Mouse (Mus musculus): ENCODE results near the gene Creb3l2. TPM values are rescaled to one million over a fixed set of nuclear protein-coding genes. Genes with fewer than 3 reads are reported as not detected.

The Creb3l2 gene
- total RNA-seq, 2 experiments from 2014 or later = 6.7 to 8.1 TPM

DNA sequence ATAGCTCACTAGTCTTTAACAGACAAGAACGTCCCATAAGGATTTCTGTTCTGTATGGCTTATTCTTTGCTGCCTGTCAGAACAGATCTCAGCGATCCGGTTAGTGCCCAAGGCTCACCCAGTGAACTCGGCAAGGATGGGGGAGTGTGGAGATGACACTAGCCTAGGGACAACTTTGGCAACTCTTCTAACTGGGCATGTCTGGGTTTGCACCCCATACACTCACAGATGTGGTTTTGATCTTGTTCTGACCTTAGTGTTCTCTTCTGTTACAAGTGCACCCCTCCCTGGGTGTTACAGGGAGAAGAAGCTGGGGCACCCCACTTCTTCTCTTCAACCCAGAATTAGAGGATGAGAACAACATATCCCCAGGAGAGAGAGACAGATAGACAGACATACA, 143.0 kb downstream of the Creb3l2 start:
- DNase-seq (ENCODE audit: low spot score in 2 of 2) = no peak
- intact Hi-C loops (cut with DNase I) = loop anchor here (2.0 kb wide), 1 partner anchor 56 kb away; no protein-coding TSS in a partner anchor

DNA sequence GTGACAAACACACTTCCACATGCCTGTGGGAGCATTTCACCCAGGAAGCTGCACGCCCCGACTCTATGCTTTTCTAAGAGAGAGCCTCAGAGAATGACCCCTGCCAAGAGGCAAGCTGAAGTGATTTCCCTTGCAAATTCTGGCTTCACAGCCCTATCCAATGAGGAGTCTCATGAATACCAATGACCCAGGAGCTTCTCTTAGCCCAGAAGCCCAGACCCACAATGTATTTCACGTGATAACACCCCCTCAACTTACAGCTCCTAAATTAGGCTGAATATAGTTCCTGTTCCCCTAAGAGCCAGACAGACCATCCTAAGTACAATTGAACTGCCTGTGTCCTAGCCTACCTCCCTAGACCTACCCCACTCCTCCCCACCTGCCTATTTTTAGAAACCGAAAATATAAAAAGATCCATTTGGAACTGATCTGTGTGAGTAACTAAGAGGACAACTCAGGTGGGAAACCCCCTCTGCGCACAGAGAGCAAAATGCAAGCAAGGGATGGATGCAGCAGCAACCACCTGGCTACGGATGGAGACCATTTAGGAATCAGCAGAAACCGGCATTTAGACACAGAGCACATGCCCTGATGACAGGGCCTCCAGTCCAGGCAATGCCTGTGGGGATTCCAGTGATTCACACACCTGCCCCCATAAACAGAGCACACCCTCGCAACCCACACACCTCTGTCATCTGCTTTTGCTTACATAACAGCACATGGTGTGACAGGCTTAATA, 144.0 kb downstream of the Creb3l2 start:
- DNase-seq (ENCODE audit: low spot score in 2 of 2) = peak in 1 of 2 experiments; percentile 35
- intact Hi-C loops (cut with DNase I) = loop anchor here (2.0 kb wide), 1 partner anchor 55 kb away; no protein-coding TSS in a partner anchor

DNA sequence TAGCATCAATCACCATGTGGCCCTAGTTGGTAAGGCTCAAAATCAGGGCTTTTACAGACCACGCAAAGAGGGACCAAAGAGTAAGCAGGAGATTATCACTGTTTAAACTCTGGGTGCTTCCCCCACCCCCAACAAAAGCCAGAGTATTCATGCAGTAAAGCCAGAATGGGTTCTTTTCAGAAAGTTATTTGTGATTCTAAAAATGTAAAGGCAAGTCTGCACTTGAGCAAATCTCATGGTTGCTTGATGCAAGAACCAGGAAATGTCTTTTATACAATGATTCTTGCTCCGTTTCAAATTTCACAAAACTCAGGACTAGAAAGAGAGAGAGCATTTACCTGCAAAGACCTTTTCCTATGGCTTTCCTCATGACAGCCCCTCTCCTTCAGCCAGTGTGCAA, 149.9 kb downstream of the Creb3l2 start:
- intact Hi-C loops (cut with DNase I) = no loop called here
- DNase-seq (ENCODE audit: low spot score in 2 of 2) = no peak

DNA sequence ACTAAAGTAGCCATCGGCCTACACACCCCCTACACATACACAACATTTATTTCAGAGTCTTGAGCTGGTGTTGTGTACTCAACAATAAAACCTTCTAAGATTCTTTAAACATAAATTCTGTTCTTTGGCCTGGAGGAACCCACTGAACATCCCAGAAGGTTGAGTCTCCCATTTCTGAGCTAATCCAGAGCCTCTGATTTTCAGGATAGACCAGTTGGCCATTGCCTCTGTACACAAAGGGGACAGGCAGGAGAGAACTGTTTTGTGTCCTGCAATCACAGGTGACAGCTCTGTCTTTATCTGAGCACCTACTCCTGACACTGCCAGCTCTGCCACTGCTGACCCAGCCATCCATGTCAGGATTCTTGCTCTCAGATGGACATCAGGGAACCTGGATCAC, 150.8 kb downstream of the Creb3l2 start:
- no peak for DNase-seq (ENCODE audit: low spot score in 2 of 2)
- intact Hi-C loops (cut with DNase I) = no loop called here

DNA sequence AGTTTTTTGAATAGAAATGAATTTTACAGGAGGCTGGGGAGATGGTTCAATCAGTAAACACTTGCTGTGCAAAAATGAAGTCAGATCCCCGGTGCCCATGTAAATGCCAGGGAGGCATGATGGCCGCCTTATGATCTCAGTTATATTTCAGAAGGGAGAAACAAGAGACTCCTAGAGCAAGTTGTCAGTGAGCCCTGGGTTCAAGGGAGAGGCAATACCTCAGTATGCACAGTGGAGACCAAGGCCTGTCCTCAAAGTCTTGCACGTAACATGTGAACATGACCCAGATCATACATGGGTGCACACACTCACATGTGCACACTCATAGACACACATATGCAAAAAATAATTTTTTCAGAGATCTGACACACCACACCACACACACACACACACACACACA, 151.3 kb downstream of the Creb3l2 start:
- intact Hi-C loops (cut with DNase I) = no loop called here

DNA sequence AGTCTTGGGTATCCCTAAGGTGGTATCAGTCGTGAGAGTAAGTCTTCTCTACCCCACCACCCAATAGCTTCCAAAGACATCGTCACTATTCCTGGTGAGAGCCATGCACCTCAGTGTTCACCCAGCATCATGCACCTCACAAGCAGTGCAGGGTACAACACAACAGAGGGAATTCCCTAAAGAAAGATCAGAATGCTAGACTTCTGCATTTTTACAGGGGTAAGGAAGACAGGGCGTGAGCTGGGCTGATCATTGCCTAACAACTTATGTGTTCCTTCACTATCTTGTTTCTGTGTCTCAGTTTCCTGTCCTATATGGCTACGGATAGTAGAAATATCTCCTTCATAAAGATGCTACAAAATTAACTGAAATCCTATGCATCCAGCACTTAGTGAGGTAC, 155.8 kb downstream of the Creb3l2 start:
- intact Hi-C loops (cut with DNase I) = no loop called here
- no peak for DNase-seq (ENCODE audit: low spot score in 2 of 2)

More for the DNA sequence above, 151.3 kb downstream of the Creb3l2 start:
- no peak for DNase-seq (ENCODE audit: low spot score in 2 of 2)

DNA sequence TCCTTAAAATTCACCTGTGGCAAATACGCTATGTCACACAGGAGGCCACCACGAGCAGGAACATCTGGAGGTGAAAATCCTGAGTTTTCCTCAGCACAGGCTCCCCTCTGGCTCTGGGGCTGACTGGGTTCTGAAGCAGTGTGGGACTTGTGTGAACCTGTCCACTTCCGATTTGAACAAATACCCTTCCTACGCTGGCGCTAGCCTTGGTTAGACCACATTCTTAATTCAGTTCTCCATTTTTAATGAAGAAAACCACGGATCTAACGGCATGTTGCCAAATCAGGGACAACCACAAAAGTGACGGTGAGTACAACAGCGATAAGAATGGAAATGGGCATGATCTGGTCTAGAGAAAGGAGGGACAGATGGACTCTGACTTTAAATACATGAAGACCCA, 157.1 kb downstream of the Creb3l2 start:
- no peak for DNase-seq (ENCODE audit: low spot score in 2 of 2)
- intact Hi-C loops (cut with DNase I) = no loop called here

DNA sequence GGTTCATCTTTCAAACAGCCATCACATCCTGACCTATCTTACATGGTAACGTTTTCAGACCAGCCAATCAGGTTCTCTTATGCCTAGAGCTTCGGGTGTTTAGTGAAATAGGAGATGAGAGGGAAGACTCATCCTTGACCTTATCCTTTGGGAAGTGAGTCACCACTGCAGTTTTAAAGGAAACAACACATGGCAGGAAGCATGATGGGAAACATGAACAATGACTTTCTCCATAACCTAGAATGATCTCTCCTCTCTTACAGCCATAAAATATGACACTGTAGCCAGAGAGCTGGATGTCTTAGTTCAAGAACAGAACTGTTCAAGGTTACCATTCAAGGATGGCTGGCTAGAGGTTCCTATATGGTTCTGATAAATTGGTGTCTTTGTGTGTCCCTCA, 158.6 kb downstream of the Creb3l2 start:
- no peak for DNase-seq (ENCODE audit: low spot score in 2 of 2)
- intact Hi-C loops (cut with DNase I) = no loop called here

DNA sequence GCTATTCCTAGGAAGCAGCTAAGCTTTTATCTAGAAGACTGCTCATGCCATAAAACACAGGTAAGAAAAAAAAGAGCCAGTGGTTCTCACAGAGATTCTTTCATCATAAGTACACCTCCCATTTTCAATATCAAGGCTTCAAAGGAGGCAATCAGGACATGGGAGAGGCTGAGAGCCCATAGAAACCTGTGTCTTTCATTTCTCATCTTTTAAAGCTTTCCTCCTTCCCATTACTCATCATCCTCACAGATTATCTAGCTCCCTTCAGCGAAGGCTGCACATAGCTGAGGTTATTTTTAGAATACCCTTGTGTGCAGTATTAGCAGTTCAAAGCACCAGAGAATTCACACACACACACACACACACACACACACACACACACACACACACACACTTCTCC, 159.3 kb downstream of the Creb3l2 start:
- intact Hi-C loops (cut with DNase I) = no loop called here
- no peak for DNase-seq (ENCODE audit: low spot score in 2 of 2)

Other genes starting within 250 kb of the Creb3l2 start
- 10 to 100 TPM; 62.4 to 68.7 TPM for gene Dgki, start 142.0 kb downstream of the Creb3l2 start, total RNA-seq (2021)
- gene Akr1d1, start 88.0 kb upstream of the Creb3l2 start, total RNA-seq (2021) = not detected